In genomic region chr2:156892240-156892639, GRCm38 (mm10) we compare ENCODE assay signal across 18 mouse cellular contexts. TPM values are rescaled to one million over a fixed set of nuclear protein-coding genes. Genes with fewer than 3 reads are reported as not detected.
A peak's percentile ranks its signal among the peaks of the same experiment; 100 is the strongest.
DNase-seq lines count a peak whose midpoint lies in the region; ATAC-seq lines count a peak whose summit lies in the region.
"Had no signal": no experiment of that assay in that cellular context is flagged by ENCODE, and none has a peak within 500 bp of the region (broad histone marks: within the 10 kb centered on the region; RNA-seq: fewer than 3 reads in every experiment).

No protein-coding gene starts in this region.

- no peak overlapping the region for H3K4me2 ChIP-seq in hindbrain, embryonic 13.5 days
- H3K4me2 ChIP-seq in midbrain, embryonic 14.5 days (ENCODE audit: low read length), result no peak overlapping the region
- H3K4me2 ChIP-seq: embryonic facial prominence, embryonic 15.5 days had no signal

- no peaks in the 10 kb centered on the region for H3K9me3 ChIP-seq in hindbrain, embryonic 13.5 days
- no peaks in the 10 kb centered on the region for H3K9me3 ChIP-seq in midbrain, embryonic 14.5 days (ENCODE audit: control insufficient read depth, low read length)
- H3K9me3 ChIP-seq: embryonic facial prominence, embryonic 15.5 days had no signal

- peaks cover 14% of the 10 kb centered on the region for H3K4me1 ChIP-seq in hindbrain, embryonic 13.5 days (replicated peaks)
- peaks cover 11% of the 10 kb centered on the region; the same call in 1 of the 2 replicates for H3K4me1 ChIP-seq in midbrain, embryonic 14.5 days (ENCODE audit: control insufficient read depth, insufficient read depth, low read length)
- H3K4me1 ChIP-seq: embryonic facial prominence, embryonic 15.5 days had no signal

- no peaks in the 10 kb centered on the region for H3K27me3 ChIP-seq in hindbrain, embryonic 13.5 days
- no peaks in the 10 kb centered on the region for H3K27me3 ChIP-seq in midbrain, embryonic 14.5 days (ENCODE audit: control insufficient read depth, insufficient read depth, low read length)
- H3K27me3 ChIP-seq: embryonic facial prominence, embryonic 15.5 days had no signal

- ATAC-seq in hindbrain, embryonic 13.5 days (ENCODE audit: low FRiP score), result 0 out of 2 replicates have a peak, but pooled peaks have one; percentile 57
- ATAC-seq in midbrain, embryonic 14.5 days (ENCODE audit: low FRiP score, low TSS enrichment), result no peak
- ATAC-seq: CD4-positive, CD25-positive, alpha-beta regulatory T cell, adult 4 months; intestine, postnatal 0 days had no signal

- no peaks in the 10 kb centered on the region for H3K36me3 ChIP-seq in hindbrain, embryonic 13.5 days
- H3K36me3 ChIP-seq in midbrain, embryonic 14.5 days (ENCODE audit: control insufficient read depth, insufficient read depth, low read length), result no peaks in the 10 kb centered on the region
- H3K36me3 ChIP-seq: embryonic facial prominence, embryonic 15.5 days had no signal

- H3K4me3 ChIP-seq in hindbrain, embryonic 13.5 days, result no peak overlapping the region
- no peak overlapping the region for H3K4me3 ChIP-seq in midbrain, embryonic 14.5 days (replicated peaks; ENCODE audit: low read depth, low read length)
- H3K4me3 ChIP-seq: embryonic facial prominence, embryonic 15.5 days had no signal

- peak; percentile 30 for DNase-seq in R1 (ENCODE audit: low read depth, low spot score)
- peak; percentile 63 for DNase-seq in embryo, embryonic 10.5 days (ENCODE audit: low spot score)
- peak; percentile 80 for DNase-seq in midbrain, embryonic 14.5 days
- DNase-seq in kidney, postnatal 14 days, result no peak
- no peak for DNase-seq in testis, postnatal 10 days (ENCODE audit: low spot score)
- DNase-seq in left cerebral cortex, adult 11 months (ENCODE audit: low spot score), result no peak
- no peak for DNase-seq in adrenal gland, postnatal 10 days
- DNase-seq: cerebellum, adult 9-10 months; heart, adult 11 months; kidney, postnatal 4 days; left cerebral cortex, postnatal 4 days; lung, postnatal 14 days; thymus, postnatal 36 days had no signal

- 17% methylated on average over 3 of the region's 3 CpGs for WGBS in hindbrain, embryonic 13.5 days
- 16% methylated on average over 3 of the region's 3 CpGs for WGBS in midbrain, embryonic 14.5 days

- no peak overlapping the region for H3K9ac ChIP-seq in hindbrain, embryonic 13.5 days
- no peak overlapping the region for H3K9ac ChIP-seq in midbrain, embryonic 14.5 days (replicated peaks; ENCODE audit: low read length)
- H3K9ac ChIP-seq: embryonic facial prominence, embryonic 15.5 days; liver, embryonic 14.5 days had no signal

- H3K27ac ChIP-seq in hindbrain, embryonic 13.5 days, result no peak overlapping the region; the same call in 1 of the 2 replicates
- H3K27ac ChIP-seq in midbrain, embryonic 14.5 days (replicated peaks; ENCODE audit: low read depth, low read length), result no peak overlapping the region
- H3K27ac ChIP-seq: embryonic facial prominence, embryonic 15.5 days; liver, embryonic 14.5 days had no signal

RNA-seq across cellular contexts. Expression of gene Sla2, which starts 5.2 kb away (rescaled TPM):
- 0.28 and 0.31 TPM in 2 replicates for polyA plus RNA-seq in hindbrain, embryonic 13.5 days (2015; fragmentation: Nextera tagmentation; extraction: Ambion mirVana)
- polyA plus RNA-seq in midbrain, embryonic 14.5 days (2014; fragmentation: Nextera tagmentation; extraction: Ambion mirVana), result 0.22 TPM in 1 of 2 replicates, not detected in the other
- total RNA-seq in adrenal gland, postnatal 10 days (2021), result under 1 TPM; 0.18 to 0.30 TPM

RNA-seq across cellular contexts. Expression of gene Rab5if, which starts 29.3 kb away (rescaled TPM):
- polyA plus RNA-seq in hindbrain, embryonic 13.5 days (2015; fragmentation: Nextera tagmentation; extraction: Ambion mirVana), result 152 and 155 TPM in 2 replicates
- 169 and 171 TPM in 2 replicates for polyA plus RNA-seq in midbrain, embryonic 14.5 days (2014; fragmentation: Nextera tagmentation; extraction: Ambion mirVana)
- total RNA-seq in adrenal gland, postnatal 10 days (2021), result 100 to 1,000 TPM; 277 to 282 TPM

RNA-seq across cellular contexts. Expression of gene 4930518I15Rik, which starts 34.5 kb away (rescaled TPM):
- 12.0 and 12.6 TPM in 2 replicates for polyA plus RNA-seq in hindbrain, embryonic 13.5 days (2015; fragmentation: Nextera tagmentation; extraction: Ambion mirVana)
- 5.4 and 7.0 TPM in 2 replicates for polyA plus RNA-seq in midbrain, embryonic 14.5 days (2014; fragmentation: Nextera tagmentation; extraction: Ambion mirVana)
- total RNA-seq in adrenal gland, postnatal 10 days (2021), result 1 to 10 TPM; 2.0 to 4.0 TPM

RNA-seq across cellular contexts. Expression of gene Tgif2, which starts 52.4 kb away (rescaled TPM):
- polyA plus RNA-seq in hindbrain, embryonic 13.5 days (2015; fragmentation: Nextera tagmentation; extraction: Ambion mirVana), result 25.7 and 28.6 TPM in 2 replicates
- polyA plus RNA-seq in midbrain, embryonic 14.5 days (2014; fragmentation: Nextera tagmentation; extraction: Ambion mirVana), result 19.3 and 25.8 TPM in 2 replicates
- 1 to 10 TPM; 8.1 to 9.7 TPM for total RNA-seq in adrenal gland, postnatal 10 days (2021)

Comparison
In these comparisons a context has a peak if more than half of its experiments do, and no peak if none do; other contexts are left out.
1. DNase-seq: peak in R1 (single experiment), embryo, embryonic 10.5 days (single experiment) and midbrain, embryonic 14.5 days (single experiment); none in kidney, postnatal 14 days (single experiment), testis, postnatal 10 days (single experiment), left cerebral cortex, adult 11 months (single experiment) and adrenal gland, postnatal 10 days (single experiment).